Mouse (Mus musculus): ENCODE data around the gene Minpp1. TPM values are rescaled to one million over a fixed set of nuclear protein-coding genes. Genes with fewer than 3 reads are reported as not detected.

Gene Minpp1
- polyA plus RNA-seq (2014; fragmentation: Illumina TruSeq; extraction: RNeasy Lipid Tissue Mini Kit (QIAGEN cat#74804); ENCODE audit: low read depth, low replicate concordance), result 18.7 TPM

DNA sequence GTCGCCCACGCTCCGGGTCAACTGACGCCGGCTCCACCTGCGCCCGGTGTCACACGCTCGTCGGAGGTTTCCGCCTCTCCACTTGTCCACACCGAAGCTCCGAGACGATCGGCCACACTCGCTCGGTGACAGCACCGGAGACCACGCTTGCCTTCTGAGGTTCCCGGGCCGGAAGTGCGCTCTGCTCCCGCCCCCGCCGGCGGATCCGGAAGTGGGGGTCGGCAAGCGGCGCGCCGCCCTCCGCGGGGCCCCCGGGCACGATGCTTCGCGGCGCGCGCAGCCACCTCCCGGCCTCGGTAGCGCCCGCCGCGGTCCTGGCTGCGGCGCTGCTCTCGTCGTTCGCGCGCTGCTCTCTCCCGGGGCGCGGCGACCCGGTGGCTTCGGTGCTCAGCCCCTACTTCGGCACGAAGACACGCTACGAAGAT, at the start of gene Minpp1:
Minpp1 (plus strand) TSS at position 89 of the 425 bp plus-strand sequence.

DNA sequence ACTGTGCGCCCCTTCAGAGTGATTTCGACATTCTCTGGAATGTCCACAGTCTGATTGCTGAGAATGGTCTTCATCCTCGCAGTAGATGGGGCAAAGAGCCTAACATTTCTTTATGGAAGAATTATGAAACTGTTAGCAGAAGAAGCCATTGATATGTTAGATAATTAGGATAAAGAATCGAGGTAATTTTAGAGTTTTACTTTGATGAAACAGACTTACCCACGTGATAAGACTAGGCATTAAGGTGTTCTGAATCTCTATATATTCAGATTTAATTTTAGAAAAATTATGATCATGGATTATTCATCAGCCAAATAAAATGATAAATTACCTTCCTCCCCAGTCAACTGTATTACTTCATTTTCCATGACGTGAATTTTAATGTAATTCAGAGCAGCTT, 19.1 kb upstream of the Minpp1 start, which contains the start of gene Rpl9-ps6:
Rpl9-ps6 (minus strand) TSS at position 101 of the 400 bp plus-strand sequence.

Other genes with a start within 250 kb of the Minpp1 start
- gene Sgms1, start 96.1 kb upstream of the Minpp1 start, polyA plus RNA-seq (2014; fragmentation: Illumina TruSeq; extraction: RNeasy Lipid Tissue Mini Kit (QIAGEN cat#74804); ENCODE audit: low read depth, low replicate concordance), result 293 TPM
- 20.6 TPM for gene Rpl9-ps6, start 19.2 kb upstream of the Minpp1 start, polyA plus RNA-seq (2014; fragmentation: Illumina TruSeq; extraction: RNeasy Lipid Tissue Mini Kit (QIAGEN cat#74804); ENCODE audit: low read depth, low replicate concordance)
- gene Papss2, start 110.0 kb downstream of the Minpp1 start, polyA plus RNA-seq (2014; fragmentation: Illumina TruSeq; extraction: RNeasy Lipid Tissue Mini Kit (QIAGEN cat#74804); ENCODE audit: low read depth, low replicate concordance), result 5.2 TPM

Measured in testis, adult 10 weeks (tissue).